Mouse (Mus musculus) ovary, adult 2 months (tissue): ENCODE results near the gene Vmn2r116. TPM values are rescaled to one million over a fixed set of nuclear protein-coding genes. Genes with fewer than 3 reads are reported as not detected.

Experiments
- polyA plus RNA-seq: library from polyadenylated mRNA; depleted of rRNA; stranded (reverse); fragments of >200 nt; gene quantifications from 2 replicates; pipeline ENCODE4 v1.2.3, GENCODE M21; 2012; rRNA removed

Vmn2r116 gene
- not detected in 2 replicates for polyA plus RNA-seq

DNA sequence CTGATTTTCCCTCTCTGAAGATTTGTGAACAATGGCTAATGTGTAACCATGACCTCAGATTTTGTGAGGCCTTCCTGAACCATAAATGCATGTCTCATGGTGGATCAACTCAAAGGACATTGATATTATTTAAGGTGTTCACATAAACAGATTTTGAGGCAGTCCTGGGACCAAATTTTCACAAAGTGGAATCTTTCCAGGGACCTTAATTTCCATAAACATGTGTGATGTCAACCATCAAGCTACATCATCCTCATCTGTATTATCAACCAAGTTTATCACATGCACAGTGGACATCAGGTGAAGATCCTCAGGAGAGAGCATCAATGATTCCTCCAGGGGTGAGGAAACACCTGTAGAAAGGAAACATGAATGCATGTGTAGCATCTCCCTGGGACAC lies at the start of gene Vmn2r116:
Gene Vmn2r116, plus strand, starts transcription at position 301 of the 400 bp plus-strand sequence.

DNA sequence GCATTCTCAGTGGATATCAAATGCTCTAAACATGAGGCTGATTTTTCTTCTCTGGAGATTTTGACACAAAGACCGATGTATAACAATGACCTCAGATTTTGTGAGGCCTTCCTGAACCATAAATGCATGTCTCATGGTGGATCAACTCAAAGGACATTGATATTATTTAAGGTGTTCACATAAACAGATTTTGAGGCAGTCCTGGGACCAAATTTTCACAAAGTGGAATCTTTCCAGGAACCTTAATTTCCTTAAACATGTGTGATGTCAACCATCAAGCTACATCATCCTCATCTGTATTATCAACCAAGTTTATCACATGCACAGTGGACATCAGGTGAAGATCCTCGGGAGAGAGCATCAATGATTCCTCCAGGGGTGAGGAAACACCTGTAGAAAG lies 41.0 kb upstream of the Vmn2r116 start, which contains the start of gene Vmn2r115:
Gene Vmn2r115, plus strand, starts transcription at position 301 of the 400 bp plus-strand sequence.

Other genes with a start within 250 kb of the Vmn2r116 start
- 0.48 and 0.87 TPM in 2 replicates for gene Zfp40, start 191.4 kb upstream of the Vmn2r116 start, polyA plus RNA-seq
- gene Vmn2r114, start 72.1 kb upstream of the Vmn2r116 start, polyA plus RNA-seq, result not detected in 2 replicates
- gene Vmn2r115, start 40.9 kb upstream of the Vmn2r116 start, polyA plus RNA-seq, result not detected in 2 replicates
- not detected in 2 replicates for gene Vmn2r117, start 95.1 kb downstream of the Vmn2r116 start, polyA plus RNA-seq
- gene Zfp213, start 179.6 kb downstream of the Vmn2r116 start, polyA plus RNA-seq, result 28.2 and 29.6 TPM in 2 replicates
- 37.1 and 44.1 TPM in 2 replicates for gene Zfp13, start 214.9 kb downstream of the Vmn2r116 start, polyA plus RNA-seq
- 0.11 and 0.26 TPM in 2 replicates for gene Zscan10, start 216.3 kb downstream of the Vmn2r116 start, polyA plus RNA-seq